Mouse (Mus musculus): Measurements from ENCODE around the gene Krtap19-4. TPM values are rescaled to one million over a fixed set of nuclear protein-coding genes. Genes with fewer than 3 reads are reported as not detected.

The Krtap19-4 gene
- polyA plus RNA-seq, 1 experiment from 2014 or later: not detected

Other genes with a start within 250 kb of the Krtap19-4 start
- gene Krtap26-1, start 237.3 kb downstream of the Krtap19-4 start, polyA plus RNA-seq (2015; fragmentation: Nextera tagmentation; extraction: Ambion mirVana): not detected in 2 replicates
- gene Krtap27-1, start 213.4 kb downstream of the Krtap19-4 start, polyA plus RNA-seq (2015; fragmentation: Nextera tagmentation; extraction: Ambion mirVana): not detected in 2 replicates
- gene 2310061N02Rik, start 177.1 kb downstream of the Krtap19-4 start, polyA plus RNA-seq (2015; fragmentation: Nextera tagmentation; extraction: Ambion mirVana): not detected in 2 replicates
- not detected in 2 replicates for gene Krtap13-1, start 156.2 kb downstream of the Krtap19-4 start, polyA plus RNA-seq (2015; fragmentation: Nextera tagmentation; extraction: Ambion mirVana)
- gene Krtap13, start 133.5 kb downstream of the Krtap19-4 start, polyA plus RNA-seq (2015; fragmentation: Nextera tagmentation; extraction: Ambion mirVana): not detected in 2 replicates
- gene 2310034C09Rik, start 126.2 kb downstream of the Krtap19-4 start, polyA plus RNA-seq (2015; fragmentation: Nextera tagmentation; extraction: Ambion mirVana): not detected in 2 replicates
- not detected in 2 replicates for gene 2310057N15Rik, start 110.9 kb downstream of the Krtap19-4 start, polyA plus RNA-seq (2015; fragmentation: Nextera tagmentation; extraction: Ambion mirVana)
- not detected in 2 replicates for gene Gm5965, start 107.2 kb downstream of the Krtap19-4 start, polyA plus RNA-seq (2015; fragmentation: Nextera tagmentation; extraction: Ambion mirVana)
- not detected in 2 replicates for gene Gm20741, start 72.9 kb downstream of the Krtap19-4 start, polyA plus RNA-seq (2015; fragmentation: Nextera tagmentation; extraction: Ambion mirVana)
- not detected in 2 replicates for gene Krtap15, start 64.9 kb downstream of the Krtap19-4 start, polyA plus RNA-seq (2015; fragmentation: Nextera tagmentation; extraction: Ambion mirVana)
- not detected in 2 replicates for gene Krtap14, start 58.9 kb downstream of the Krtap19-4 start, polyA plus RNA-seq (2015; fragmentation: Nextera tagmentation; extraction: Ambion mirVana)
- gene Krtap19-1, start 15.7 kb downstream of the Krtap19-4 start, polyA plus RNA-seq (2015; fragmentation: Nextera tagmentation; extraction: Ambion mirVana): not detected in 2 replicates
- not detected in 2 replicates for gene Krtap19-2, start 10.8 kb downstream of the Krtap19-4 start, polyA plus RNA-seq (2015; fragmentation: Nextera tagmentation; extraction: Ambion mirVana)
- gene Krtap19-3, start 7.1 kb downstream of the Krtap19-4 start, polyA plus RNA-seq (2015; fragmentation: Nextera tagmentation; extraction: Ambion mirVana): not detected in 2 replicates
- not detected in 2 replicates for gene Krtap19-5, start 11.4 kb upstream of the Krtap19-4 start, polyA plus RNA-seq (2015; fragmentation: Nextera tagmentation; extraction: Ambion mirVana)
- not detected in 2 replicates for gene Krtap19-9b, start 47.2 kb upstream of the Krtap19-4 start, polyA plus RNA-seq (2015; fragmentation: Nextera tagmentation; extraction: Ambion mirVana)
- gene Krtap16-3, start 77.8 kb upstream of the Krtap19-4 start, polyA plus RNA-seq (2015; fragmentation: Nextera tagmentation; extraction: Ambion mirVana): not detected in 2 replicates
- not detected in 2 replicates for gene Krtap22-2, start 125.7 kb upstream of the Krtap19-4 start, polyA plus RNA-seq (2015; fragmentation: Nextera tagmentation; extraction: Ambion mirVana)
- gene Gm10229, start 130.2 kb upstream of the Krtap19-4 start, polyA plus RNA-seq (2015; fragmentation: Nextera tagmentation; extraction: Ambion mirVana): not detected in 2 replicates
- not detected in 2 replicates for gene Krtap6-1, start 146.6 kb upstream of the Krtap19-4 start, polyA plus RNA-seq (2015; fragmentation: Nextera tagmentation; extraction: Ambion mirVana)
- not detected in 2 replicates for gene Gm10228, start 156.4 kb upstream of the Krtap19-4 start, polyA plus RNA-seq (2015; fragmentation: Nextera tagmentation; extraction: Ambion mirVana)
- not detected in 2 replicates for gene Krtap6-5, start 162.8 kb upstream of the Krtap19-4 start, polyA plus RNA-seq (2015; fragmentation: Nextera tagmentation; extraction: Ambion mirVana)
- gene 1110025L11Rik, start 178.9 kb upstream of the Krtap19-4 start, polyA plus RNA-seq (2015; fragmentation: Nextera tagmentation; extraction: Ambion mirVana): not detected in 2 replicates
- gene Krtap6-3, start 198.9 kb upstream of the Krtap19-4 start, polyA plus RNA-seq (2015; fragmentation: Nextera tagmentation; extraction: Ambion mirVana): not detected in 2 replicates